Mouse (Mus musculus): ENCODE measurements around the gene Aarsd1. TPM values are rescaled to one million over a fixed set of nuclear protein-coding genes. Genes with fewer than 3 reads are reported as not detected.
"Not testable (repeated sequence)": the region's sequence is repeated elsewhere in the genome, so short reads cannot be mapped to it uniquely, and the experiment has no call there.

Gene Aarsd1
- polyA plus RNA-seq, 1 experiment from 2014 or later, result 26.5 TPM

- under 1% methylated on average over 42 of the region's 42 CpGs for WGBS
- Histone ChIP-seq H3K4me3 (ENCODE audit: low read depth, low read length) (peak within 1 kb of the TSS; percentile 75), H3K27me3 (replicated peaks; ENCODE audit: insufficient read depth, low read length) (no peaks in the 10 kb centered on the region), H3K27ac (ENCODE audit: low read length) (peak within 1 kb of the TSS; percentile 95), H3K4me2 (replicated peaks; ENCODE audit: low read depth, low read length) (peak within 1 kb of the TSS; percentile 66), H3K36me3 (ENCODE audit: insufficient read depth, low read length) (peaks cover 14% of the 10 kb centered on the region; the same call in 1 of the 2 replicates), H3K9ac (replicated peaks; ENCODE audit: low read depth) (peak within 1 kb of the TSS; percentile 99), H3K9me3 (ENCODE audit: low read length) (no peaks in the 10 kb centered on the region), H3K4me1 (ENCODE audit: insufficient read depth, low read depth, low read length) (no peaks in the 10 kb centered on the region; the same call in 1 of the 2 replicates)
- DNase-seq (ENCODE audit: low spot score) (peak; percentile 100), ATAC-seq (peak; percentile 99)
- peak; percentile 88 for TF ChIP-seq CTCF (IDR thresholded peaks at IDR 0.05)
- peak; percentile 95 for TF ChIP-seq EP300 (IDR thresholded peaks at IDR 0.05)
These were observed 24.8 kb upstream of the Aarsd1 start, which contains the start of gene Rpl27 for GRCm38 (mm10) chr11:101442127-101442693. Gene Rpl27 (plus strand): TSS chr11:101442298.

GRCm38 (mm10) chr11:101441450-101442126 lies 24.2 kb upstream of the Aarsd1 start:
- H3K27ac ChIP-seq (ENCODE audit: low read length); H3K9me3 ChIP-seq (ENCODE audit: low read length); H3K4me1 ChIP-seq (ENCODE audit: insufficient read depth, low read depth, low read length); H3K27me3 ChIP-seq (replicated peaks; ENCODE audit: insufficient read depth, low read length); ATAC-seq; DNase-seq (ENCODE audit: low spot score); H3K9ac ChIP-seq (replicated peaks; ENCODE audit: low read depth): not testable (repeated sequence)
- peaks cover 14% of the 10 kb centered on the region; the same call in 1 of the 2 replicates for H3K36me3 ChIP-seq (ENCODE audit: insufficient read depth, low read length)
- H3K4me3 ChIP-seq (ENCODE audit: low read depth, low read length), result peak overlapping the region; percentile 14; the same call in 1 of the 2 replicates
- peak overlapping the region; percentile 42 for H3K4me2 ChIP-seq (replicated peaks; ENCODE audit: low read depth, low read length)
- WGBS, result 33% methylated on average over 15 of the region's 15 CpGs

- 57% methylated on average over 3 of the region's 3 CpGs for WGBS
- H3K4me1 ChIP-seq (ENCODE audit: insufficient read depth, low read depth, low read length); H3K27ac ChIP-seq (ENCODE audit: low read length); H3K4me2 ChIP-seq (replicated peaks; ENCODE audit: low read depth, low read length); H3K36me3 ChIP-seq (ENCODE audit: insufficient read depth, low read length); H3K27me3 ChIP-seq (replicated peaks; ENCODE audit: insufficient read depth, low read length); DNase-seq (ENCODE audit: low spot score); H3K9ac ChIP-seq (replicated peaks; ENCODE audit: low read depth); H3K9me3 ChIP-seq (ENCODE audit: low read length); ATAC-seq; H3K4me3 ChIP-seq (ENCODE audit: low read depth, low read length): not testable (repeated sequence)
These were observed 20.6 kb upstream of the Aarsd1 start for GRCm38 (mm10) chr11:101438006-101438405.

DNA sequence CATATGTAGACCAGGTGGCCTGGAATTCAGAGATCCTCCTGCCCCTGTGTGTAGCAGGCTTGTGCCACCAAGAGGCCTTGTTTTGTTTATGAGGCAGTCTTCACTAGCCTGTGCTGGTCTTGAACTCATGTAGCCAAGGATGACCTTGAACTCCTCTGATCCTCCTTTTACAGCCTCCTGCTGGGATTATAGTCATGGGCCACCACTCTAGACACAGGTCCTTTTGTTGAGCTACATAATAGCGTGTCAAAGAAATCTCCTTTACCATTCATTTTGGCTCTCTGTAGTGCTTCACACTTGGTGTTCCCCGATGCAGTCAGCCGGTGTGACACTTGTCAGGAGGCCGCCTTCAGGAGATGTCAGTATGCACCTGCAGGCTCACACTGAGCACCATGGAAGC lies 19.5 kb upstream of the Aarsd1 start:
- H3K4me3 ChIP-seq (ENCODE audit: low read depth, low read length), result no peak overlapping the region
- DNase-seq (ENCODE audit: low spot score) (no peak), ATAC-seq (no peak)
- no peak overlapping the region for H3K4me2 ChIP-seq (replicated peaks; ENCODE audit: low read depth, low read length)
- H3K4me1 ChIP-seq (ENCODE audit: insufficient read depth, low read depth, low read length), result no peaks in the 10 kb centered on the region
- TF ChIP-seq CTCF (IDR thresholded peaks at IDR 0.05), result no peak
- no peak for TF ChIP-seq EP300 (IDR thresholded peaks at IDR 0.05)
- H3K9ac ChIP-seq (replicated peaks; ENCODE audit: low read depth), result no peak overlapping the region
- no peaks in the 10 kb centered on the region for H3K27me3 ChIP-seq (replicated peaks; ENCODE audit: insufficient read depth, low read length)
- no peaks in the 10 kb centered on the region for H3K9me3 ChIP-seq (ENCODE audit: low read length)
- H3K36me3 ChIP-seq (ENCODE audit: insufficient read depth, low read length), result peaks cover 14% of the 10 kb centered on the region
- no peak overlapping the region for H3K27ac ChIP-seq (ENCODE audit: low read length)
- WGBS, result 87% methylated on average over 4 of the region's 4 CpGs

- Histone ChIP-seq H3K4me2 (replicated peaks; ENCODE audit: low read depth, low read length) (no peak overlapping the region), H3K4me1 (ENCODE audit: insufficient read depth, low read depth, low read length) (no peaks in the 10 kb centered on the region), H3K27me3 (replicated peaks; ENCODE audit: insufficient read depth, low read length) (no peaks in the 10 kb centered on the region), H3K36me3 (ENCODE audit: insufficient read depth, low read length) (peaks cover 23% of the 10 kb centered on the region), H3K9ac (replicated peaks; ENCODE audit: low read depth) (no peak overlapping the region), H3K27ac (ENCODE audit: low read length) (no peak overlapping the region), H3K9me3 (ENCODE audit: low read length) (no peaks in the 10 kb centered on the region), H3K4me3 (ENCODE audit: low read depth, low read length) (no peak overlapping the region)
- TF ChIP-seq EP300 (IDR thresholded peaks at IDR 0.05) (no peak), CTCF (IDR thresholded peaks at IDR 0.05) (no peak)
- WGBS, result 52% methylated on average over 4 of the region's 4 CpGs
- DNase-seq (ENCODE audit: low spot score) (no peak), ATAC-seq (peak; percentile 67; the same call in 1 of the 2 replicates)
These were observed 18.4 kb upstream of the Aarsd1 start for GRCm38 (mm10) chr11:101435831-101436230.

GRCm38 (mm10) chr11:101433396-101433795 lies 16.0 kb upstream of the Aarsd1 start:
- no peaks in the 10 kb centered on the region for H3K9me3 ChIP-seq (ENCODE audit: low read length)
- DNase-seq (ENCODE audit: low spot score) (no peak), ATAC-seq (no peak)
- TF ChIP-seq CTCF (IDR thresholded peaks at IDR 0.05) (no peak), EP300 (IDR thresholded peaks at IDR 0.05) (no peak)
- no peak overlapping the region for H3K4me3 ChIP-seq (ENCODE audit: low read depth, low read length)
- WGBS, result 89% methylated on average over 13 of the region's 13 CpGs
- peaks cover 23% of the 10 kb centered on the region for H3K36me3 ChIP-seq (ENCODE audit: insufficient read depth, low read length)
- H3K4me2 ChIP-seq (replicated peaks; ENCODE audit: low read depth, low read length), result no peak overlapping the region
- no peak overlapping the region for H3K9ac ChIP-seq (replicated peaks; ENCODE audit: low read depth)
- no peaks in the 10 kb centered on the region for H3K4me1 ChIP-seq (ENCODE audit: insufficient read depth, low read depth, low read length)
- H3K27ac ChIP-seq (ENCODE audit: low read length), result no peak overlapping the region
- H3K27me3 ChIP-seq (replicated peaks; ENCODE audit: insufficient read depth, low read length), result no peaks in the 10 kb centered on the region
